Mouse (Mus musculus) lung, embryonic 16.5 days (tissue): ENCODE results near the gene Frmd4b. TPM values are rescaled to one million over a fixed set of nuclear protein-coding genes. Genes with fewer than 3 reads are reported as not detected.

ENCODE experiments used
- ATAC-seq: fragments of 200-750 bp; cut with Nextera tagmentation; 2 replicates; pipeline ENCODE4 v1.8.0; 2017; ENCODE audit warnings: low read depth, mild to moderate bottlenecking, moderate library complexity
- H3K27ac ChIP-seq: fragments of 300-500 bp; sonication (generic); 2 replicates; pipeline ENCODE4 v1.5.1; 2014; ENCODE audit warnings: mild to moderate bottlenecking, control low read depth, low read length
- H3K27me3 ChIP-seq: fragments of 300-500 bp; sonication (generic); 2 replicates; pipeline ENCODE4 v1.6.1; 2014; ENCODE audit warnings: low read depth, low read length, mixed read lengths; ENCODE audit not compliant: control insufficient read depth, insufficient read depth
- H3K36me3 ChIP-seq: fragments of 300-500 bp; sonication (generic); 2 replicates; pipeline ENCODE4 v1.6.1; 2014; ENCODE audit warnings: low read length; ENCODE audit not compliant: control insufficient read depth, insufficient read depth
- H3K4me1 ChIP-seq: fragments of 300-500 bp; sonication (generic); replicated peaks from 2 replicates; pipeline ENCODE4 v1.6.1; 2014; ENCODE audit warnings: low read length, mixed read lengths; ENCODE audit not compliant: control insufficient read depth, insufficient read depth
- H3K4me2 ChIP-seq: fragments of 300-500 bp; sonication (generic); 2 replicates; pipeline ENCODE4 v1.6.1; 2014; ENCODE audit warnings: low read depth, low read length, control low read depth
- H3K4me3 ChIP-seq: fragments of 300-500 bp; sonication (generic); 2 replicates; pipeline ENCODE4 v1.5.1; 2014; ENCODE audit warnings: mild to moderate bottlenecking, low read length, control low read depth
- H3K9ac ChIP-seq: fragments of 300-500 bp; sonication (generic); 2 replicates; pipeline ENCODE4 v1.6.1; 2014; ENCODE audit warnings: low read length, control low read depth
- H3K9me3 ChIP-seq: fragments of 300-500 bp; sonication (generic); 2 replicates; pipeline ENCODE4 v1.6.1; 2016; ENCODE audit warnings: low read length; ENCODE audit not compliant: control insufficient read depth
- WGBS: fragments of 180-500 bp; shearing (Covaris S2); extraction: QIAGEN DNeasy Blood & Tissue Kit; methylation state at CpG from one replicate; pipeline ENCODE4 v1.1.7; 2014; 5-methylcytosine and 5-hydroxymethylcytosine counted together
- polyA plus RNA-seq: library from polyadenylated mRNA; unstranded; fragments of >200 nt; fragmentation: Nextera tagmentation; extraction: Ambion mirVana; gene quantifications from 2 replicates; pipeline ENCODE4 v1.2.1, GENCODE M21; 2015

Frmd4b gene
- polyA plus RNA-seq, 1 experiment from 2014 or later = 17.9 TPM

GRCm38 (mm10) chr6:97411327-97411726, 206.0 kb downstream of the Frmd4b start:
- Histone ChIP-seq H3K27ac (no peak overlapping the region), H3K4me2 (no peak overlapping the region), H3K9ac (no peak overlapping the region), H3K4me3 (no peak overlapping the region), H3K4me1 (peaks cover 10% of the 10 kb centered on the region; the same call in 1 of the 2 replicates), H3K9me3 (no peaks in the 10 kb centered on the region), H3K36me3 (no peaks in the 10 kb centered on the region), H3K27me3 (no peaks in the 10 kb centered on the region)
- no peak for ATAC-seq
- 76% methylated on average over 6 of the region's 6 CpGs for WGBS

GRCm38 (mm10) chr6:97409467-97410239, 207.7 kb downstream of the Frmd4b start:
- Histone ChIP-seq H3K27me3 (no peaks in the 10 kb centered on the region), H3K36me3 (no peaks in the 10 kb centered on the region), H3K9me3 (no peaks in the 10 kb centered on the region), H3K4me2 (no peak overlapping the region), H3K4me1 (peaks cover 10% of the 10 kb centered on the region; the same call in 1 of the 2 replicates), H3K9ac (no peak overlapping the region), H3K4me3 (no peak overlapping the region), H3K27ac (no peak overlapping the region)
- ATAC-seq = 0 out of 2 replicates have a peak, but pooled peaks have one; percentile 32
- WGBS = 23% methylated on average over 5 of the region's 5 CpGs

- H3K4me1 ChIP-seq = peaks cover 4% of the 10 kb centered on the region; the same call in 1 of the 2 replicates
- no peak overlapping the region for H3K27ac ChIP-seq
- 72% methylated on average over 3 of the region's 3 CpGs for WGBS
- no peak overlapping the region for H3K4me3 ChIP-seq
- H3K4me2 ChIP-seq = no peak overlapping the region
- H3K9me3 ChIP-seq = no peaks in the 10 kb centered on the region
- H3K27me3 ChIP-seq = no peaks in the 10 kb centered on the region
- ATAC-seq = no peak
- no peak overlapping the region for H3K9ac ChIP-seq
- no peaks in the 10 kb centered on the region for H3K36me3 ChIP-seq
Measured at GRCm38 (mm10) chr6:97407914-97408313, 209.4 kb downstream of the Frmd4b start.

- 87% methylated on average over 5 of the region's 5 CpGs for WGBS
- no peaks in the 10 kb centered on the region for H3K9me3 ChIP-seq
- no peak overlapping the region for H3K9ac ChIP-seq
- no peak overlapping the region for H3K4me2 ChIP-seq
- H3K27ac ChIP-seq = no peak overlapping the region
- H3K4me1 ChIP-seq = peaks cover 4% of the 10 kb centered on the region; the same call in 1 of the 2 replicates
- H3K36me3 ChIP-seq = no peaks in the 10 kb centered on the region
- no peak for ATAC-seq
- no peak overlapping the region for H3K4me3 ChIP-seq
- H3K27me3 ChIP-seq = no peaks in the 10 kb centered on the region
Measured at GRCm38 (mm10) chr6:97407425-97407824, 209.9 kb downstream of the Frmd4b start.

- ATAC-seq = no peak; the same call in 1 of the 2 replicates
- 34% methylated on average over 7 of the region's 7 CpGs for WGBS
- Histone ChIP-seq H3K9ac (no peak overlapping the region), H3K4me1 (peaks cover 4% of the 10 kb centered on the region; the same call in 1 of the 2 replicates), H3K36me3 (no peaks in the 10 kb centered on the region), H3K27ac (no peak overlapping the region), H3K27me3 (no peaks in the 10 kb centered on the region), H3K9me3 (no peaks in the 10 kb centered on the region), H3K4me3 (no peak overlapping the region), H3K4me2 (no peak overlapping the region)
Measured at GRCm38 (mm10) chr6:97405311-97405710, 212.0 kb downstream of the Frmd4b start.

- no peaks in the 10 kb centered on the region for H3K27me3 ChIP-seq
Measured at GRCm38 (mm10) chr6:97402822-97403472, 214.4 kb downstream of the Frmd4b start.

GRCm38 (mm10) chr6:97400446-97400845, 216.9 kb downstream of the Frmd4b start:
- Histone ChIP-seq H3K9me3 (no peaks in the 10 kb centered on the region), H3K9ac (no peak overlapping the region), H3K27ac (no peak overlapping the region), H3K36me3 (no peaks in the 10 kb centered on the region), H3K4me1 (peaks cover 12% of the 10 kb centered on the region; the same call in 1 of the 2 replicates), H3K4me2 (no peak overlapping the region), H3K27me3 (no peaks in the 10 kb centered on the region), H3K4me3 (no peak overlapping the region)
- no peak for ATAC-seq
- 88% methylated on average over 6 of the region's 6 CpGs for WGBS

More at GRCm38 (mm10) chr6:97402822-97403472, 214.4 kb downstream of the Frmd4b start:
- no peak overlapping the region for H3K4me3 ChIP-seq
- 59% methylated on average over 9 of the region's 10 CpGs for WGBS
- no peak overlapping the region for H3K27ac ChIP-seq
- no peaks in the 10 kb centered on the region for H3K4me1 ChIP-seq
- H3K36me3 ChIP-seq = no peaks in the 10 kb centered on the region
- no peaks in the 10 kb centered on the region for H3K9me3 ChIP-seq
- ATAC-seq = no peak
- H3K9ac ChIP-seq = no peak overlapping the region
- H3K4me2 ChIP-seq = no peak overlapping the region

GRCm38 (mm10) chr6:97397935-97398334, 219.4 kb downstream of the Frmd4b start:
- no peak for ATAC-seq
- 80% methylated on average over 4 of the region's 4 CpGs for WGBS
- no peak overlapping the region for H3K9ac ChIP-seq
- no peaks in the 10 kb centered on the region for H3K36me3 ChIP-seq
- H3K9me3 ChIP-seq = no peaks in the 10 kb centered on the region
- no peak overlapping the region for H3K4me3 ChIP-seq
- H3K27me3 ChIP-seq = no peaks in the 10 kb centered on the region
- H3K27ac ChIP-seq = no peak overlapping the region
- no peak overlapping the region for H3K4me2 ChIP-seq
- peaks cover 13% of the 10 kb centered on the region; the same call in 1 of the 2 replicates for H3K4me1 ChIP-seq

GRCm38 (mm10) chr6:97396957-97397354, 220.4 kb downstream of the Frmd4b start:
- 75% methylated on average over 3 of the region's 3 CpGs for WGBS
- Histone ChIP-seq H3K27ac (no peak overlapping the region), H3K27me3 (no peaks in the 10 kb centered on the region), H3K4me2 (no peak overlapping the region), H3K36me3 (no peaks in the 10 kb centered on the region), H3K4me3 (no peak overlapping the region), H3K9ac (no peak overlapping the region), H3K9me3 (no peaks in the 10 kb centered on the region), H3K4me1 (peaks cover 13% of the 10 kb centered on the region; the same call in 1 of the 2 replicates)
- no peak for ATAC-seq
